Mouse (Mus musculus) embryonic fibroblast, embryonic 13.5 days (primary cell): ENCODE results near the gene Azi2.

Experiments
- CTCF ChIP-seq: IDR thresholded peaks from 2 replicates; pipeline ENCODE4 v1.5.1; 2011; ENCODE audit warnings: mild to moderate bottlenecking, control low read depth, low read length, moderate library complexity, borderline replicate concordance; ENCODE audit not compliant: insufficient read depth
- POLR2A ChIP-seq: IDR thresholded peaks from 2 replicates; pipeline ENCODE4 v1.6.1; 2011; ENCODE audit warnings: low read depth, mild to moderate bottlenecking, control low read depth, low read length, moderate library complexity

- TF ChIP-seq CTCF (no peak), POLR2A (no peak)
Measured at GRCm38 (mm10) chr9:118029490-118029889, 10.8 kb upstream of the Azi2 start.
